Mouse (Mus musculus) spleen, adult 2 months (tissue): ENCODE measurements around the gene Pdpn. TPM values are rescaled to one million over a fixed set of nuclear protein-coding genes. Genes with fewer than 3 reads are reported as not detected.

ENCODE experiments used
- DNase-seq, 2 experiments: peaks; one replicate each; pipeline versions ENCODE4 v3.0.0 to v3.0.0-alpha.2; 2012 to 2021; ENCODE audit warnings: low spot score in 2 of 2, low read depth in 1 of 2
- H3K27ac ChIP-seq: fragments of 200-500 bp; 2 replicates; pipeline ENCODE4 v1.5.1; 2012; ENCODE audit warnings: low read length, inconsistent platforms; ENCODE audit not compliant: insufficient read depth
- H3K27me3 ChIP-seq: fragments of 200-500 bp; 2 replicates; pipeline ENCODE4 v1.6.1; 2012; ENCODE audit warnings: mild to moderate bottlenecking, moderate library complexity, low read length, inconsistent platforms; ENCODE audit not compliant: control insufficient read depth, insufficient read depth
- H3K36me3 ChIP-seq: fragments of 200-500 bp; 2 replicates; pipeline ENCODE4 v1.6.1; 2012; ENCODE audit warnings: mild to moderate bottlenecking, low read length, inconsistent platforms; ENCODE audit not compliant: control insufficient read depth, insufficient read depth
- H3K4me1 ChIP-seq: fragments of 200-500 bp; 2 replicates; pipeline ENCODE4 v1.6.1; 2011; ENCODE audit warnings: inconsistent platforms; ENCODE audit not compliant: control insufficient read depth, insufficient read depth, insufficient read length
- H3K4me3 ChIP-seq: fragments of 200-500 bp; 2 replicates; pipeline ENCODE4 v1.5.1; 2011; ENCODE audit warnings: mild to moderate bottlenecking, inconsistent platforms; ENCODE audit not compliant: insufficient read depth, insufficient read length; ENCODE audit errors: extremely low read depth
- CTCF ChIP-seq: fragments of 200-500 bp; IDR thresholded peaks from 2 replicates; pipeline ENCODE4 v1.5.1; 2011; ENCODE audit warnings: mild to moderate bottlenecking, inconsistent platforms; ENCODE audit not compliant: insufficient read depth, insufficient read length, insufficient replicate concordance; ENCODE audit errors: extremely low read depth
- POLR2A ChIP-seq: fragments of 200-500 bp; IDR thresholded peaks from 2 replicates; pipeline ENCODE4 v1.6.1; 2011; ENCODE audit warnings: low read depth, low read length, inconsistent platforms
- WGBS: fragments of 180-500 bp; shearing (Covaris S2); methylation state at CpG from one replicate; pipeline ENCODE4 v1.1.7; 2018; 5-methylcytosine and 5-hydroxymethylcytosine counted together
- polyA plus RNA-seq: library from polyadenylated mRNA; depleted of rRNA; stranded (reverse); fragments of >200 nt; gene quantifications from 2 replicates; pipeline ENCODE4 v1.2.3, GENCODE M21; 2012

Pdpn gene
- polyA plus RNA-seq, 1 experiment = 0.28 TPM

- Histone ChIP-seq H3K27me3 (no peaks in the 10 kb centered on the region), H3K27ac (no peak overlapping the region), H3K36me3 (no peaks in the 10 kb centered on the region), H3K4me1 (no peaks in the 10 kb centered on the region), H3K4me3 (no peak overlapping the region)
- 88% methylated on average over 12 of the region's 12 CpGs for WGBS
- no peak for TF ChIP-seq POLR2A
- TF ChIP-seq CTCF = no peak
- DNase-seq = no peak
Measured at GRCm38 (mm10) chr4:143262696-143263095, 36.7 kb downstream of the Pdpn start.

DNA sequence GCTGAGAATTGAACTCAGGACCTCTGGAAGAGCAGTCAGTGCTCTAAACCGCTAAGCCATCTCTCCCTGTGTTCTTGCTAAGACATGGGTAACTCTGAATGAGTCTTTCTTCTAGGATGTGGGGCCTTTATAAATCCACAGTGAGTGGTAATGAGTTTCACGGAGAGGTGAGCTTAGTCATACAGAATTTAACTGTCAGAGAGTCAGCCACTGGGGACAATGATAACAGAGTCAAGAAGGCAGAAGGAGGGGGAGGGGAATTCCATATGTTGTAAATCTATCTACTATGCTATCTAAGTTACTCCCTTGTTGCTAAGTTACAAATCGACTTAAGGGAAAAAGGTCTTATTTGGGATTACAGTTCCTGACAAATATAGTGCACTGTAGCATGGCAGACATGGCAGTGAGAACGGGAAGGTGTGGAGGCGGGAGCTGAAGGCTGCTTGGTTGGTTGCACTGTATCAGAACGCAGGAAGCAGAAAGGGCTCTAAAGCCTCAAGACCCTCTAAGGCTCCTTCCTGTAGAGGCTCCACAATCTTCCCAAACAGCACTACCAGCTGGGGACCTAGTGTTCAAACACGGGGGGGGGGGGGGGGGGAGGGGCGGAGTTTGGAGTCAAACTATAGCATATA, 39.5 kb downstream of the Pdpn start:
- TF ChIP-seq POLR2A = no peak
- TF ChIP-seq CTCF = no peak
- Histone ChIP-seq H3K27ac (no peak overlapping the region), H3K27me3 (no peaks in the 10 kb centered on the region), H3K36me3 (no peaks in the 10 kb centered on the region), H3K4me1 (no peaks in the 10 kb centered on the region), H3K4me3 (no peak overlapping the region)
- 44% methylated on average over 7 of the region's 8 CpGs for WGBS
- no peak for DNase-seq

- WGBS = 31% methylated on average over 19 of the region's 19 CpGs
- TF ChIP-seq CTCF (peak; percentile 36; the same call in 1 of the 2 replicates), POLR2A (no peak)
- H3K36me3 ChIP-seq = no peaks in the 10 kb centered on the region
- DNase-seq = peak in 1 of 2 experiments; percentile 6
- no peak overlapping the region for H3K27ac ChIP-seq
- no peaks in the 10 kb centered on the region for H3K27me3 ChIP-seq
- H3K4me1 ChIP-seq = no peaks in the 10 kb centered on the region
- H3K4me3 ChIP-seq = no peak overlapping the region
Measured at GRCm38 (mm10) chr4:143258517-143258916, 40.8 kb downstream of the Pdpn start.

- no peak overlapping the region for H3K27ac ChIP-seq
- no peaks in the 10 kb centered on the region for H3K36me3 ChIP-seq
- no peaks in the 10 kb centered on the region for H3K4me1 ChIP-seq
- no peaks in the 10 kb centered on the region for H3K27me3 ChIP-seq
- no peak for DNase-seq
- no peak for TF ChIP-seq POLR2A
- TF ChIP-seq CTCF = no peak
- H3K4me3 ChIP-seq = no peak overlapping the region
- WGBS = 46% methylated on average over 6 of the region's 6 CpGs
Measured at GRCm38 (mm10) chr4:143257971-143258370, 41.4 kb downstream of the Pdpn start.

DNA sequence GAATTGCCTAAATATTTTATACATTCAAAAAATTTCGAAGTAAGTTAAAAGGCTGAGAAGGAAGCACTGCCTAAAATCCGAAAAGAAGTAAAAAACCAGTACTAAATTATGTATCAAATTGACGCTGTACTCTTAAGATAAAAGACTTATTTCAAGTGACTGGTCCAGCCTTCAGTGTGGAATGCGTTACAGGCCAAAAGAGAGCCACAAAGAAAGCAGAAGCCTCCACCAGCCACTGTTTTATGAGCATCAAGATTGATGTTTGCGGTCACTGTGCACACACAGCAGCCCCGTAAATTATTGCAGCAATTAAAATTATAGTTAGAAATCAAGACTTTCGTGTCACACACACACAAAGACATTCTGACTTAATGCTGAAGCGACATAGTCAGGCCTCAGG, 43.8 kb downstream of the Pdpn start:
- 91% methylated on average over 8 of the region's 8 CpGs for WGBS
- no peaks in the 10 kb centered on the region for H3K4me1 ChIP-seq
- H3K27ac ChIP-seq = no peak overlapping the region
- no peaks in the 10 kb centered on the region for H3K36me3 ChIP-seq
- H3K27me3 ChIP-seq = no peaks in the 10 kb centered on the region
- DNase-seq = no peak
- TF ChIP-seq POLR2A (no peak), CTCF (no peak)
- H3K4me3 ChIP-seq = no peak overlapping the region

- WGBS = 75% methylated on average over 1 of the region's 1 CpGs
- H3K27me3 ChIP-seq = no peaks in the 10 kb centered on the region
- no peak for TF ChIP-seq CTCF
- TF ChIP-seq POLR2A = no peak
- no peaks in the 10 kb centered on the region for H3K36me3 ChIP-seq
- H3K27ac ChIP-seq = no peak overlapping the region
- no peak for DNase-seq
- H3K4me1 ChIP-seq = no peaks in the 10 kb centered on the region
- no peak overlapping the region for H3K4me3 ChIP-seq
Measured at GRCm38 (mm10) chr4:143253356-143253755, 46.0 kb downstream of the Pdpn start.

- H3K27ac ChIP-seq = no peak overlapping the region
- H3K4me1 ChIP-seq = no peaks in the 10 kb centered on the region
- TF ChIP-seq CTCF (peak; percentile 39; the same call in 1 of the 2 replicates), POLR2A (no peak)
- no peak for DNase-seq
- H3K36me3 ChIP-seq = no peaks in the 10 kb centered on the region
- no peak overlapping the region for H3K4me3 ChIP-seq
- 80% methylated on average over 5 of the region's 5 CpGs for WGBS
- H3K27me3 ChIP-seq = no peaks in the 10 kb centered on the region
Measured at GRCm38 (mm10) chr4:143248050-143248449, 51.3 kb downstream of the Pdpn start.
